Mouse (Mus musculus) embryonic facial prominence, embryonic 11.5 days (tissue): Measurements from ENCODE around the gene Rph3al. TPM values are rescaled to one million over a fixed set of nuclear protein-coding genes. Genes with fewer than 3 reads are reported as not detected.

Experiments used
- ATAC-seq: fragments of 200-750 bp; cut with Nextera tagmentation; replicated peaks from 2 replicates; pipeline ENCODE4 v1.8.0; 2017; ENCODE audit warnings: low read depth; ENCODE audit not compliant: insufficient number of reproducible peaks, low FRiP score, low TSS enrichment
- DNase-seq: peaks from one replicate; pipeline ENCODE4 v3.0.0-alpha.2; 2015; ENCODE audit warnings: low spot score
- H3K27ac ChIP-seq: fragments of 300-500 bp; sonication (generic); replicated peaks from 2 replicates; pipeline ENCODE4 v1.5.1; 2014; ENCODE audit warnings: mild to moderate bottlenecking, low read depth, low read length, control low read depth
- H3K27me3 ChIP-seq: fragments of 300-500 bp; sonication (generic); 2 replicates; pipeline ENCODE4 v1.6.1; 2014; ENCODE audit warnings: mild to moderate bottlenecking, low read length, moderate library complexity, mixed read lengths; ENCODE audit not compliant: control insufficient read depth, insufficient read depth
- H3K36me3 ChIP-seq: fragments of 300-500 bp; sonication (generic); replicated peaks from 2 replicates; pipeline ENCODE4 v1.6.1; 2014; ENCODE audit warnings: low read depth, mild to moderate bottlenecking, low read length, moderate library complexity, mixed read lengths; ENCODE audit not compliant: control insufficient read depth, insufficient read depth
- H3K4me1 ChIP-seq: fragments of 300-500 bp; sonication (generic); 2 replicates; pipeline ENCODE4 v1.6.1; 2014; ENCODE audit warnings: low read length, mixed read lengths; ENCODE audit not compliant: control insufficient read depth, insufficient read depth
- H3K4me2 ChIP-seq: fragments of 300-500 bp; sonication (generic); 2 replicates; pipeline ENCODE4 v1.6.1; 2014; ENCODE audit warnings: low read depth, mild to moderate bottlenecking, control low read depth, low read length, moderate library complexity
- H3K4me3 ChIP-seq: fragments of 300-500 bp; sonication (generic); 2 replicates; pipeline ENCODE4 v1.5.1; 2014; ENCODE audit warnings: low read depth, low read length, control low read depth
- H3K9ac ChIP-seq: fragments of 300-500 bp; sonication (generic); replicated peaks from 2 replicates; pipeline ENCODE4 v1.6.1; 2014; ENCODE audit warnings: mild to moderate bottlenecking, control low read depth, low read length
- H3K9me3 ChIP-seq: fragments of 300-500 bp; sonication (generic); replicated peaks from 2 replicates; pipeline ENCODE4 v1.6.1; 2016; ENCODE audit warnings: mild to moderate bottlenecking, low read length, inconsistent platforms, mixed read lengths; ENCODE audit not compliant: control insufficient read depth
- WGBS: fragments of 180-500 bp; shearing (Covaris S2); extraction: QIAGEN DNeasy Blood & Tissue Kit; methylation state at CpG from one replicate; pipeline ENCODE4 v1.1.7; 2014; 5-methylcytosine and 5-hydroxymethylcytosine counted together
- polyA plus RNA-seq: library from polyadenylated mRNA; unstranded; fragments of >200 nt; fragmentation: Nextera tagmentation; extraction: Ambion mirVana; gene quantifications from 2 replicates; pipeline ENCODE4 v1.2.1, GENCODE M21; 2014

Gene Rph3al
- polyA plus RNA-seq, 1 experiment from 2014 or later = 2.7 TPM

DNA sequence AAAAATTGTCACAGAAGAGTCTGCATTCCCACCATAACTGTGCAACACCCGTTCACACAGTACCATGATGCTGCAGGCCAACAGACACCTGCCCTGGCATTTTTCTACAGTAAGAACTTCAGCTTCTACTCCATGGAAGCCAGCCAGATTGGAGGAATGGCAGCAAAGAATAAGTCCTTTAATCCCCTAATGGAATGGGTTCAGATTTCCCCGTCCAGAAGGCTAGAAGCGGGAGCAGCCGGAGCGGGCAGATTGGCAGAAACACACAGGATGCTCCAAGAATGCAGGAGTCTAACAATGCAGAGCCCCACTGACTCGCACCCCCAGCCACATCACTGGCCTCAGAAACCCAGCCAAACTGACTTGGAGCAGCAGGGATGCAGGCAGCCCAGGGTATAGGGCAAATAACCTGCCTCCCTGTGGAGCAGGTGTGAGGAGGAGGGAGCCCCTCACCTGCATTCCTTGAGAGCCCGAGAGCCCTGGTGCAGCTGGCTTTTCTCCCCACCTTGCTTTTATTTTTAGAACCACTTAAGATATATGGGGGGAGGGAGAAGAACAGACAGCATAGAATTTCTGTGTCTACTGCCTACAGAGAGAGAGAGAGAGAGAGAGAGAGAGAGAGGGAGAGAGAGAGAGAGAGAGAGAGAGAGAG lies 34.8 kb upstream of the Rph3al start:
- no peaks in the 10 kb centered on the region for H3K9me3 ChIP-seq
- no peak overlapping the region for H3K27ac ChIP-seq
- no peak overlapping the region for H3K4me3 ChIP-seq
- H3K36me3 ChIP-seq = no peaks in the 10 kb centered on the region
- H3K4me1 ChIP-seq = no peaks in the 10 kb centered on the region
- ATAC-seq (no peak), DNase-seq (no peak)
- H3K9ac ChIP-seq = no peak overlapping the region
- H3K4me2 ChIP-seq = no peak overlapping the region
- no peaks in the 10 kb centered on the region for H3K27me3 ChIP-seq
- 26% methylated on average over 7 of the region's 7 CpGs for WGBS

DNA sequence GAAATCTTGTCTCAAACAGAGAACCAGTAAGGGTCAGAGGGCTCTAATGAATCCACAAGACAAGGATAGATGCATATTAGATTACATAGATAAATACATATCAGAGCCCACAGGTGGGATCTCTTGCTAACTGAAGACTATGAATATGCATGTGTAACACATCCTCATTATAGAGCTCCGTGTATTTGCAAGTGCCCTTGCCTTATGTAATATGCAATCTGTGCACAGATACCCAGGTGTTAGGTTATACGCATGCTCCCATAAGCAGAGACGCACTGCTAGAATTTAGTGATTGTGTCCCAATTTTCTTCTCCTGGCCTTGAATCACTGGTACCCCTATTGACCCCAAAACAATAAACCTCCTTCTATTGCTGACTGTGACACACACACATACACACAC lies 34.0 kb upstream of the Rph3al start:
- ATAC-seq (no peak), DNase-seq (no peak)
- 91% methylated on average over 3 of the region's 3 CpGs for WGBS
- H3K4me2 ChIP-seq = no peak overlapping the region
- H3K27me3 ChIP-seq = peaks cover 5% of the 10 kb centered on the region; the same call in 1 of the 2 replicates
- H3K4me1 ChIP-seq = no peaks in the 10 kb centered on the region
- no peak overlapping the region for H3K9ac ChIP-seq
- no peaks in the 10 kb centered on the region for H3K9me3 ChIP-seq
- no peak overlapping the region for H3K4me3 ChIP-seq
- H3K36me3 ChIP-seq = no peaks in the 10 kb centered on the region
- no peak overlapping the region for H3K27ac ChIP-seq

DNA sequence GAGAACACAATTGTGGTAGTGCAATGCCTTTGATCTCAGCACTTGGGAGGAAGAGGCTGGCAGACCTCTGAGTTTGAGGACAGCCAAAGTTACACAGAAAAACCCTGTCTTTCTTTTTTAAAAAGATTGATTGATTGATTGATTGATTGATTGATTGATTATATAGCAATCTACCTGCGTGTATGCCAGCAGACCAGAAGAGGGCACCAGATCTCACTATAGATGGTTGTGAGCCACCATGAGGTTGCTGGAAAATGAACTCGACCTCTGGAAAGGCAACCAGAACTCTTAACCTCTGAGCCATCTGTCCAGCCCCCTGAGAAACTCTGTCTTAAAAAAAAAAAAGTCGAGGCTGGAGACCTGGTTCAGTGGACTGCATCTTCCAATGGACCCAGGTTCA lies 32.4 kb upstream of the Rph3al start:
- Histone ChIP-seq H3K9me3 (no peaks in the 10 kb centered on the region), H3K9ac (no peak overlapping the region), H3K27ac (no peak overlapping the region), H3K4me2 (no peak overlapping the region), H3K36me3 (no peaks in the 10 kb centered on the region), H3K4me3 (no peak overlapping the region), H3K27me3 (peaks cover 6% of the 10 kb centered on the region; the same call in 1 of the 2 replicates), H3K4me1 (peaks cover 3% of the 10 kb centered on the region)
- DNase-seq = no peak
- WGBS = 14% methylated on average over 3 of the region's 3 CpGs
- ATAC-seq = no peak

DNA sequence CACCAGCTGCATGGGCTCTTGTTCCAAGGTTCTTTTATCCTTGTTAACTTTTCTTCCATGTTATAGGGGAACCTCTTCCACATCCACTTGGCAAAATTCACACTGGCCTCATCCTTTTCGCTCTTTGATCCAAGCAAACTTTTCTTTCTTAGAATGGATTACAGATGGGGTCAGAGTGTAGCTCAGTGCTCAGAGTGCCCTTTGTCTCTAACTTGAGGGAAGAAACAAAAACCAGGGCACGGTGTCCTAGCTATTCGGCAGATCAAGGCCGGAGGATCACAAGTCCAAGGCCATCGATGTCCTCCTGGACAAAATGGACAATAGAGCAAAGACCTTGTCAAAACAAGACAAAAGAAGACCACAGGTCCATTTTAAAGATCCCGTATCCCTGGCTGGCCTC lies 30.5 kb upstream of the Rph3al start:
- Histone ChIP-seq H3K27me3 (peaks cover 11% of the 10 kb centered on the region), H3K27ac (no peak overlapping the region), H3K4me2 (no peak overlapping the region), H3K36me3 (no peaks in the 10 kb centered on the region), H3K9me3 (no peaks in the 10 kb centered on the region), H3K4me3 (no peak overlapping the region), H3K4me1 (peaks cover 11% of the 10 kb centered on the region), H3K9ac (no peak overlapping the region)
- WGBS = 87% methylated on average over 6 of the region's 6 CpGs
- ATAC-seq (no peak), DNase-seq (no peak)

DNA sequence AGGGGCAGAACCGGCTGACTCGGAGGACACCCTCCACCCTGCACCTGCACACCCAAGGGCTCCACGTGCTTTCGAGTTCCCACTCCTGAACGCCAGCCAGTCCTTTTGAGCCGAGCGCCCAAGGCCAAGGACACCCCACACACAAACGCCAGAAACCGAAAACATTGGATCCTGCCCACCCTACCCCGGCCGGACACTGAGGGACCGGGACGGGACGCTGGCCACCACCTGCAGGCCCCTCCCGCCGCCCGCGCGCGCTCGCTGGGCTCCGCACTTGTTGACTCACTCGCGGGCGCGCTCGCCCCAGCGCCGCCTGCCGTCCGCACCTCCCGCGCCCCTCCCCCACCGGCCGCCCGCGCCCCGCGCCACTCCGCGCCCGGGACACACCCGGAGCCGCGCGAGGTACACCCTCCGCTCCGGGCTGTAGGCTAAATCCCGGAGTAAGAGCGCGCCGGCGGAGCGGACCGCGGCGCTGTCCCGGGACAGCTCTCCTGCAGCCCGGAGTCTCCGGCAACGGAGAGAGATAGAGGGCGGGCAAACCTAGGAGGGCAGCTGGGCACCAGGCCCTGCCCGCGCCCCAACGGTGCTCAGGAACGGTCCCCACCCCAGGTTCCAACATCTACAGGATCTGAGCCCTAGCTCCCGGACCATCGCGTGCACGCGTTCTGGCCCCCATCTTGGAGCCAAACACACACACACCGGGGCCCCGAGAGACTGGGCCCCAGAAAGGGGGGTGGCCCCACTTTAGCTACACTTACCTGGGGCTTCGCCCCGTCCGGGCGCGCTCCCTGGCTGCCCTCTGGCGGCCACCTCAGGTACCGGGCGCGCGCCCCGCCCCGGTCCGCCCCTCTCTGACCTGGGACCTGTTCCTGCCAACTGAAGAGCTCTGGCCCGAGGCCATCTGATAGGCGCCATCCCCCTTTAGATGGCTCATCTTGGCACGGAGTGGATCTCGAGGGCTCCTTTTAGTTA lies 28.5 kb upstream of the Rph3al start:
- ATAC-seq = peak; percentile 73
- Histone ChIP-seq H3K9ac (peak overlapping the region; percentile 67), H3K4me1 (peaks cover 11% of the 10 kb centered on the region), H3K27me3 (peaks cover 11% of the 10 kb centered on the region), H3K27ac (peak overlapping the region; percentile 41; the same call in 1 of the 2 replicates), H3K36me3 (no peaks in the 10 kb centered on the region), H3K4me3 (peak overlapping the region; percentile 52), H3K9me3 (no peaks in the 10 kb centered on the region), H3K4me2 (peak overlapping the region; percentile 93)
- WGBS = under 1% methylated on average over 83 of the region's 90 CpGs
- DNase-seq = peak; percentile 77

DNA sequence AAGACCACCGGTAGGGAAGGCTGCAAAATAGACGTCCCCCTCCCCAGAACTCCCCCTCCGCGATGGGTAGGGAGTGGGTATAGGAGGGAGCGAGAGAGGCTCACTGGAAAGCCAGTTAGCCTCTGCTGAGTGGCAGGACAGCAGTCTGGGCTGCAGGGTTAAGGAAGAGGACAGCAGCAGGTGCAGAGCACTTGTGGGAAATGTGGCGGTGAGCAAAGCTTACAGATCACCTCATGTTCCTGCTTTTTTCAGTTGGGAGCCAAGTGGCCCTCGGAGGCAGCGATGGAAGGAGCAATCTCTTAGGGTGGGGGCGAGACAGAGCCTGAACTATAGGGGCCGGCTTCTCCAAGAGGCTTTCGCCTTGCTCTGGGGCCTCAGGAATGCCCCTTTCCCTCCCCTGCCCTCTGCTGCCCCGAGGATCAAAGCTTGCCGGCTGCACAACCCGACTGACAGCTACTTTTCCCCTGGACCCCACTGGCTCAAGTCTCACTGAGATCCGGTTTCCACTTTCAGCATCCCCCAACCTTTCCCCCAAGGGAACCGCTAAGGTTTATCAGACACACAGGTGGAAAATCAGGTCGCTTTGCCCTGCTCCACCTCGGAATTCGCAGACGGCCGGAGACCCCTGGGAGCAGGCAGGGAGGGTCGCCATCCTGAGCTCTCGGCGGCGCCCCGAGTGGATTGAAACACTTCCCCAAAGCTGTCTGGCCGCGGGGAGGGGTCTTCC lies 27.6 kb upstream of the Rph3al start:
- DNase-seq (peak; percentile 36), ATAC-seq (no peak)
- Histone ChIP-seq H3K4me2 (peak overlapping the region; percentile 93), H3K4me1 (peaks cover 11% of the 10 kb centered on the region), H3K27ac (0 out of 2 replicates have a peak overlapping the region, but pooled peaks have one; percentile 41), H3K36me3 (no peaks in the 10 kb centered on the region), H3K27me3 (peaks cover 11% of the 10 kb centered on the region), H3K9ac (peak overlapping the region; percentile 67; the same call in 1 of the 2 replicates), H3K4me3 (peak overlapping the region; percentile 52), H3K9me3 (no peaks in the 10 kb centered on the region)
- WGBS = 3% methylated on average over 28 of the region's 28 CpGs

DNA sequence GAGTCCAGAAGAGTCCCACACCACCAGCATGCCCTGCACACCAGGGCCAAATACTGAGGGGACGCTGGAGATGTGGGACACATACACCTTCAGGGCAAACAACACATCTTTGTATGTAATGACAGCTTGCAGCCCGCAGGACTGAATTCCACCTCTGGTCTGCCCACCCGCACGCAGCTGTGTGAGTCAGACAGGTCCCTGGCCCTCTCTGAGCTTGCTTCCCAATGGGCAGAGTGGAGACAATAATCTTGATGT lies 26.2 kb upstream of the Rph3al start:
- H3K4me1 ChIP-seq = peaks cover 11% of the 10 kb centered on the region
- no peak overlapping the region for H3K4me3 ChIP-seq
- H3K36me3 ChIP-seq = no peaks in the 10 kb centered on the region
- H3K27ac ChIP-seq = 0 out of 2 replicates have a peak overlapping the region, but pooled peaks have one; percentile 28
- DNase-seq = no peak
- peaks cover 11% of the 10 kb centered on the region for H3K27me3 ChIP-seq
- no peaks in the 10 kb centered on the region for H3K9me3 ChIP-seq
- no peak for ATAC-seq
- H3K9ac ChIP-seq = no peak overlapping the region
- WGBS = 23% methylated on average over 4 of the region's 4 CpGs
- H3K4me2 ChIP-seq = no peak overlapping the region; the same call in 1 of the 2 replicates
